Mouse (Mus musculus): ENCODE data around the gene Cwc25. TPM values are rescaled to one million over a fixed set of nuclear protein-coding genes. Genes with fewer than 3 reads are reported as not detected.

The Cwc25 gene
- polyA plus RNA-seq (2014; fragmentation: Nextera tagmentation; extraction: Ambion mirVana), result 16.3 and 19.5 TPM in 2 replicates

- WGBS, result under 1% methylated on average over 38 of the region's 38 CpGs
- H3K4me1 ChIP-seq (replicated peaks; ENCODE audit: control insufficient read depth, insufficient read depth, low read length), result peaks cover 7% of the 10 kb centered on the region; the same call in 1 of the 2 replicates
- peak within 1 kb of the TSS; percentile 74 for H3K9ac ChIP-seq (ENCODE audit: low read length)
- H3K4me3 ChIP-seq (ENCODE audit: low read depth, low read length), result peak within 1 kb of the TSS; percentile 65
- no peaks in the 10 kb centered on the region; the same call in 1 of the 2 replicates for H3K36me3 ChIP-seq (ENCODE audit: control insufficient read depth, insufficient read depth, low read length)
- ATAC-seq (replicated peaks; ENCODE audit: low FRiP score) (peak; percentile 90), DNase-seq (ENCODE audit: low spot score) (peak; percentile 96)
- H3K9me3 ChIP-seq (ENCODE audit: control insufficient read depth, low read length), result no peaks in the 10 kb centered on the region
- peak within 1 kb of the TSS; percentile 83 for H3K4me2 ChIP-seq (ENCODE audit: low read depth, low read length, severe bottlenecking)
- H3K27me3 ChIP-seq (ENCODE audit: control insufficient read depth, insufficient read depth, low read length), result no peaks in the 10 kb centered on the region
- peak within 1 kb of the TSS; percentile 42 for H3K27ac ChIP-seq (ENCODE audit: low read depth, low read length)
Observed at GRCm38 (mm10) chr11:97766154-97766881, at the start of gene Cwc25. Gene Cwc25, minus strand, starts transcription at chr11:97766556.

- peaks cover 2% of the 10 kb centered on the region; the same call in 1 of the 2 replicates for H3K36me3 ChIP-seq (ENCODE audit: control insufficient read depth, insufficient read depth, low read length)
- peaks cover 51% of the 10 kb centered on the region for H3K4me1 ChIP-seq (replicated peaks; ENCODE audit: control insufficient read depth, insufficient read depth, low read length)
- no peak overlapping the region for H3K9ac ChIP-seq (ENCODE audit: low read length)
- WGBS, result 70% methylated on average over 11 of the region's 11 CpGs
- DNase-seq (ENCODE audit: low spot score) (no peak), ATAC-seq (replicated peaks; ENCODE audit: low FRiP score) (no peak)
- no peak overlapping the region for H3K4me2 ChIP-seq (ENCODE audit: low read depth, low read length, severe bottlenecking)
- no peaks in the 10 kb centered on the region for H3K9me3 ChIP-seq (ENCODE audit: control insufficient read depth, low read length)
- H3K4me3 ChIP-seq (ENCODE audit: low read depth, low read length), result no peak overlapping the region
- H3K27me3 ChIP-seq (ENCODE audit: control insufficient read depth, insufficient read depth, low read length), result no peaks in the 10 kb centered on the region
- no peak overlapping the region for H3K27ac ChIP-seq (ENCODE audit: low read depth, low read length)
Observed at GRCm38 (mm10) chr11:97815736-97816135, 49.4 kb upstream of the Cwc25 start.

- H3K4me2 ChIP-seq (ENCODE audit: low read depth, low read length, severe bottlenecking), result no peak overlapping the region
- 83% methylated on average over 17 of the region's 17 CpGs for WGBS
- no peak for DNase-seq (ENCODE audit: low spot score)
Observed at GRCm38 (mm10) chr11:97813746-97814515, 47.6 kb upstream of the Cwc25 start.

GRCm38 (mm10) chr11:97813085-97813484, 46.7 kb upstream of the Cwc25 start:
- Histone ChIP-seq H3K4me3 (ENCODE audit: low read depth, low read length) (no peak overlapping the region), H3K36me3 (ENCODE audit: control insufficient read depth, insufficient read depth, low read length) (no peaks in the 10 kb centered on the region; the same call in 1 of the 2 replicates), H3K27ac (ENCODE audit: low read depth, low read length) (peak overlapping the region; percentile 76), H3K4me2 (ENCODE audit: low read depth, low read length, severe bottlenecking) (peak overlapping the region; percentile 36; the same call in 1 of the 2 replicates), H3K27me3 (ENCODE audit: control insufficient read depth, insufficient read depth, low read length) (no peaks in the 10 kb centered on the region), H3K9me3 (ENCODE audit: control insufficient read depth, low read length) (no peaks in the 10 kb centered on the region), H3K9ac (ENCODE audit: low read length) (no peak overlapping the region), H3K4me1 (replicated peaks; ENCODE audit: control insufficient read depth, insufficient read depth, low read length) (peaks cover 55% of the 10 kb centered on the region)
- WGBS, result 52% methylated on average over 7 of the region's 7 CpGs
- DNase-seq (ENCODE audit: low spot score) (no peak), ATAC-seq (replicated peaks; ENCODE audit: low FRiP score) (peak; percentile 29; the same call in 1 of the 2 replicates)

More at GRCm38 (mm10) chr11:97813746-97814515, 47.6 kb upstream of the Cwc25 start:
- no peak for ATAC-seq (replicated peaks; ENCODE audit: low FRiP score)
- no peak overlapping the region for H3K4me3 ChIP-seq (ENCODE audit: low read depth, low read length)
- H3K4me1 ChIP-seq (replicated peaks; ENCODE audit: control insufficient read depth, insufficient read depth, low read length), result peaks cover 57% of the 10 kb centered on the region
- H3K27ac ChIP-seq (ENCODE audit: low read depth, low read length), result no peak overlapping the region
- no peaks in the 10 kb centered on the region; the same call in 1 of the 2 replicates for H3K36me3 ChIP-seq (ENCODE audit: control insufficient read depth, insufficient read depth, low read length)
- H3K27me3 ChIP-seq (ENCODE audit: control insufficient read depth, insufficient read depth, low read length), result no peaks in the 10 kb centered on the region
- no peaks in the 10 kb centered on the region for H3K9me3 ChIP-seq (ENCODE audit: control insufficient read depth, low read length)
- no peak overlapping the region for H3K9ac ChIP-seq (ENCODE audit: low read length)

- 27% methylated on average over 3 of the region's 3 CpGs for WGBS
- Histone ChIP-seq H3K27ac (ENCODE audit: low read depth, low read length) (peak overlapping the region; percentile 76), H3K27me3 (ENCODE audit: control insufficient read depth, insufficient read depth, low read length) (no peaks in the 10 kb centered on the region), H3K4me1 (replicated peaks; ENCODE audit: control insufficient read depth, insufficient read depth, low read length) (peaks cover 55% of the 10 kb centered on the region), H3K4me3 (ENCODE audit: low read depth, low read length) (0 out of 2 replicates have a peak overlapping the region, but pooled peaks have one; percentile 1), H3K9me3 (ENCODE audit: control insufficient read depth, low read length) (no peaks in the 10 kb centered on the region), H3K4me2 (ENCODE audit: low read depth, low read length, severe bottlenecking) (peak overlapping the region; percentile 36; the same call in 1 of the 2 replicates), H3K36me3 (ENCODE audit: control insufficient read depth, insufficient read depth, low read length) (no peaks in the 10 kb centered on the region; the same call in 1 of the 2 replicates), H3K9ac (ENCODE audit: low read length) (peak overlapping the region; percentile 18; the same call in 1 of the 2 replicates)
- peak; percentile 76 for DNase-seq (ENCODE audit: low spot score)
- peak; percentile 88 for ATAC-seq (replicated peaks; ENCODE audit: low FRiP score)
Observed at GRCm38 (mm10) chr11:97812491-97812921, 46.1 kb upstream of the Cwc25 start.

- peak; percentile 5; the same call in 1 of the 2 replicates for ATAC-seq (replicated peaks; ENCODE audit: low FRiP score)
- no peaks in the 10 kb centered on the region for H3K9me3 ChIP-seq (ENCODE audit: control insufficient read depth, low read length)
- peak overlapping the region; percentile 18 for H3K9ac ChIP-seq (ENCODE audit: low read length)
- H3K4me2 ChIP-seq (ENCODE audit: low read depth, low read length, severe bottlenecking), result peak overlapping the region; percentile 36; the same call in 1 of the 2 replicates
- H3K27ac ChIP-seq (ENCODE audit: low read depth, low read length), result peak overlapping the region; percentile 76
- H3K4me1 ChIP-seq (replicated peaks; ENCODE audit: control insufficient read depth, insufficient read depth, low read length), result peaks cover 51% of the 10 kb centered on the region
- 26% methylated on average over 12 of the region's 13 CpGs for WGBS
- H3K36me3 ChIP-seq (ENCODE audit: control insufficient read depth, insufficient read depth, low read length), result no peaks in the 10 kb centered on the region
- no peak overlapping the region for H3K4me3 ChIP-seq (ENCODE audit: low read depth, low read length)
- DNase-seq (ENCODE audit: low spot score), result no peak
- H3K27me3 ChIP-seq (ENCODE audit: control insufficient read depth, insufficient read depth, low read length), result no peaks in the 10 kb centered on the region
Observed at GRCm38 (mm10) chr11:97811569-97812362, 45.4 kb upstream of the Cwc25 start.

- H3K36me3 ChIP-seq (ENCODE audit: control insufficient read depth, insufficient read depth, low read length), result no peaks in the 10 kb centered on the region
- H3K4me2 ChIP-seq (ENCODE audit: low read depth, low read length, severe bottlenecking), result no peak overlapping the region
- no peak overlapping the region for H3K27ac ChIP-seq (ENCODE audit: low read depth, low read length)
Observed at GRCm38 (mm10) chr11:97810970-97811369, 44.6 kb upstream of the Cwc25 start.

GRCm38 (mm10) chr11:97810356-97810755, 44.0 kb upstream of the Cwc25 start:
- peaks cover 60% of the 10 kb centered on the region for H3K4me1 ChIP-seq (replicated peaks; ENCODE audit: control insufficient read depth, insufficient read depth, low read length)
- no peak overlapping the region for H3K27ac ChIP-seq (ENCODE audit: low read depth, low read length)
- H3K4me3 ChIP-seq (ENCODE audit: low read depth, low read length), result no peak overlapping the region
- no peak for DNase-seq (ENCODE audit: low spot score)
- H3K9me3 ChIP-seq (ENCODE audit: control insufficient read depth, low read length), result no peaks in the 10 kb centered on the region
- no peaks in the 10 kb centered on the region for H3K27me3 ChIP-seq (ENCODE audit: control insufficient read depth, insufficient read depth, low read length)
- H3K4me2 ChIP-seq (ENCODE audit: low read depth, low read length, severe bottlenecking), result no peak overlapping the region
- WGBS, result 80% methylated on average over 7 of the region's 7 CpGs
- no peak for ATAC-seq (replicated peaks; ENCODE audit: low FRiP score)
- H3K36me3 ChIP-seq (ENCODE audit: control insufficient read depth, insufficient read depth, low read length), result no peaks in the 10 kb centered on the region
- H3K9ac ChIP-seq (ENCODE audit: low read length), result no peak overlapping the region

More at GRCm38 (mm10) chr11:97810970-97811369, 44.6 kb upstream of the Cwc25 start:
- DNase-seq (ENCODE audit: low spot score) (no peak), ATAC-seq (replicated peaks; ENCODE audit: low FRiP score) (no peak)
- Histone ChIP-seq H3K27me3 (ENCODE audit: control insufficient read depth, insufficient read depth, low read length) (no peaks in the 10 kb centered on the region), H3K9ac (ENCODE audit: low read length) (no peak overlapping the region), H3K9me3 (ENCODE audit: control insufficient read depth, low read length) (no peaks in the 10 kb centered on the region), H3K4me1 (replicated peaks; ENCODE audit: control insufficient read depth, insufficient read depth, low read length) (peaks cover 57% of the 10 kb centered on the region), H3K4me3 (ENCODE audit: low read depth, low read length) (no peak overlapping the region)
- 11% methylated on average over 3 of the region's 3 CpGs for WGBS
